Mouse (Mus musculus) MEL (cell line): ENCODE measurements around the gene Mre11a.

Source experiments
- POLR2A ChIP-seq, 2 experiments: IDR thresholded peaks; 2 replicates each; pipeline ENCODE4 v1.6.1; 2011 to 2012; ENCODE audit warnings: low read length in 2 of 2, mild to moderate bottlenecking in 2 of 2, control low read depth in 1 of 2, improper control_type of control experiment in 1 of 2, low read depth in 1 of 2, moderate library complexity in 1 of 2; ENCODE audit not compliant: control insufficient read depth in 1 of 2, insufficient read depth in 1 of 2, poor library complexity in 1 of 2
- ZC3H11A ChIP-seq: IDR thresholded peaks from 2 replicates; pipeline ENCODE4 v1.6.1; 2012; ENCODE audit warnings: low read depth, mild to moderate bottlenecking, inconsistent platforms, low read length, improper control_type of control experiment

- TF ChIP-seq POLR2A (IDR thresholded peaks at IDR 0.05; ENCODE audit: control insufficient read depth in 1 of 2, insufficient read depth in 1 of 2, low read depth in 1 of 2, low read length in 2 of 2, poor library complexity in 1 of 2) = no peak
- no peak for TF ChIP-seq ZC3H11A
Measured at GRCm38 (mm10) chr9:14759261-14759660, 25.2 kb upstream of the Mre11a start.
